Mouse (Mus musculus): Measurements from ENCODE around the gene Shisal2a.

DNA sequence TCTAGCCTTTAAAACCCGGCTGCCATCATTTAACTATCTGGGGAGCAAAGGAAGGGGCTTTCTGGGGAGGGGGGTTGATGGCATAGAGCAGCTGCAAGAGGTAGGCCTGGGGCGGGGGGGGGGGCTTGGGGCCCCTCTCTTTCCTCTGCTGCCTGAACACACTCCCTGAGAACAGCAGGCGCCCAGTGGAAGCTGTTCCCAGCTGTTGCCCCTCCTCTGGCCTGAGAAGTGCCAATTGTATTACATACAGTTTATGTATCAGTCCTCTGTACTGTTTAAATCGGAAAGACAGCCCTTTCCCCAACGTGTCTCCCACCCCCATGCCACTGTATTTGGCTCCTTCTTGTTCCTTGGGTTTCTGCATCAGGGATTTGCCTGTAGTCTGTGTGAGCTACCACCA is 37.3 kb downstream of the Shisal2a start:
- no peak for TF ChIP-seq POLR2A (IDR thresholded peaks at IDR 0.05; ENCODE audit: control insufficient read depth, low read depth, low read length)
- no peak for TF ChIP-seq CTCF (IDR thresholded peaks at IDR 0.05; ENCODE audit: control insufficient read depth, insufficient read depth, insufficient replicate concordance, low read depth, low read length)
